Mouse (Mus musculus): Measurements from ENCODE around the gene Chrm4. TPM values are rescaled to one million over a fixed set of nuclear protein-coding genes. Genes with fewer than 3 reads are reported as not detected.

Gene Chrm4
- polyA plus RNA-seq, 1 experiment: 2.0 TPM

GRCm38 (mm10) chr2:91971231-91972097 lies 44.4 kb downstream of the Chrm4 start:
- TF ChIP-seq CTCF (IDR thresholded peaks at IDR 0.05; ENCODE audit: borderline replicate concordance, extremely low read depth, insufficient read depth, insufficient read length) (no peak), POLR2A (IDR thresholded peaks at IDR 0.05; ENCODE audit: borderline replicate concordance, extremely low read depth, insufficient read depth, insufficient read length, poor library complexity, severe bottlenecking) (no peak)

DNA sequence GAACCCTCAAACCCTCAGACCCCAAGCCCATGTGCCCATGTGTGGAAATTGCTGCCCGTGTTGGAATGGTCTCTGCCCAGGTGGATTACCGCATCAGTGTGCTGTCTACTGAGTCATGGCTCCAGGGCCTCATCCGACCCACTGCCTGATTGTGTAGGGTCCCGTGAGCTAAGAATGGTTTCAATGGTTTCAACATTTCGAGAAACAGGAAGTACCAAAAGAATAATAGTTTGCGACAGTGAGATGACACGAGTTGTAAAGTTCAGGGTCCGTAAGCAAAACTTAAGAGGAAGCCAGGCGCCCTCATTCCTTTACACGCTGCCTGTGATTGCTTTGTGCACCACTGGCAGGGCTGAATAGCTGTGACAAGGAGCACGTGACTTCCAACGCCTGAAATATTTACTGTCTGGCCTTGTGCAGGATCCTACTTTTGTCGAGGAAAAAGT lies 45.1 kb downstream of the Chrm4 start:
- DNase-seq (ENCODE audit: low read depth): no peak
- TF ChIP-seq POLR2A (IDR thresholded peaks at IDR 0.05; ENCODE audit: borderline replicate concordance, extremely low read depth, insufficient read depth, insufficient read length, poor library complexity, severe bottlenecking) (no peak), CTCF (IDR thresholded peaks at IDR 0.05; ENCODE audit: borderline replicate concordance, extremely low read depth, insufficient read depth, insufficient read length) (no peak)

More at GRCm38 (mm10) chr2:91971231-91972097, 44.4 kb downstream of the Chrm4 start:
- DNase-seq (ENCODE audit: low read depth): peak; percentile 83

- TF ChIP-seq POLR2A (IDR thresholded peaks at IDR 0.05; ENCODE audit: borderline replicate concordance, extremely low read depth, insufficient read depth, insufficient read length, poor library complexity, severe bottlenecking) (no peak), CTCF (IDR thresholded peaks at IDR 0.05; ENCODE audit: borderline replicate concordance, extremely low read depth, insufficient read depth, insufficient read length) (no peak)
- DNase-seq (ENCODE audit: low read depth): no peak
Observed at GRCm38 (mm10) chr2:91973416-91974135, 46.5 kb downstream of the Chrm4 start.

GRCm38 (mm10) chr2:91975581-91976541 lies 48.8 kb downstream of the Chrm4 start, which contains the start of gene Dgkz:
Gene Dgkz, minus strand, starts transcription at chr2:91975864.
- TF ChIP-seq POLR2A (IDR thresholded peaks at IDR 0.05; ENCODE audit: borderline replicate concordance, extremely low read depth, insufficient read depth, insufficient read length, poor library complexity, severe bottlenecking): no peak
- TF ChIP-seq CTCF (IDR thresholded peaks at IDR 0.05; ENCODE audit: borderline replicate concordance, extremely low read depth, insufficient read depth, insufficient read length): no peak
- no peak for DNase-seq (ENCODE audit: low read depth)

DNA sequence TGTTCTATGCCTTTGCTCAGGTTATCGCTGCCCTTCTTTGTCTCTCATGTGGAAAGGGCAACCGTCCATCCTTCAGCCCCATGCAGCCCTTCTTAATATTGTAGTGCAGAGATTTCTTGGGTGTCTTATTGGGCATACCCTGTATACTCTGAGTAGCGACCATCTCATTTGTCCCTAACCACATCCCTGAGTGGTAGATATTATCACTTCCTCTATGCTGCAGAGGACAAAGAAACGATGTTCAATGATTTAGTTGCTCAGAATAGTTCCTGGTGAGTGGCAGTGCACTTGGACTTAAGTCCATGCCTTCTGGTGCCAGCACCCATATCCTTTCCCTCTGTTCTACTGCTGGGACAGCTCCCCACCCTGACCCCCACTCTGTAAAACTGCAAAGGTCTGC lies 50.9 kb downstream of the Chrm4 start:
- TF ChIP-seq CTCF (IDR thresholded peaks at IDR 0.05; ENCODE audit: borderline replicate concordance, extremely low read depth, insufficient read depth, insufficient read length) (no peak), POLR2A (IDR thresholded peaks at IDR 0.05; ENCODE audit: borderline replicate concordance, extremely low read depth, insufficient read depth, insufficient read length, poor library complexity, severe bottlenecking) (no peak)
- no peak for DNase-seq (ENCODE audit: low read depth)

Other genes starting within 250 kb of the Chrm4 start
- gene Atg13, start 216.7 kb upstream of the Chrm4 start, polyA plus RNA-seq (2012; rRNA removed): 62.0 and 71.0 TPM in 2 replicates
- 4.6 and 8.4 TPM in 2 replicates for gene Harbi1, start 216.4 kb upstream of the Chrm4 start, polyA plus RNA-seq (2012; rRNA removed)
- gene Ambra1, start 197.1 kb upstream of the Chrm4 start, polyA plus RNA-seq (2012; rRNA removed): 26.8 and 45.3 TPM in 2 replicates
- gene Mdk, start 5.0 kb downstream of the Chrm4 start, polyA plus RNA-seq (2012; rRNA removed): 198 and 297 TPM in 2 replicates
- not detected in 2 replicates for gene Gm9821, start 18.5 kb downstream of the Chrm4 start, polyA plus RNA-seq (2012; rRNA removed)
- gene Dgkz, start 48.6 kb downstream of the Chrm4 start, polyA plus RNA-seq (2012; rRNA removed): 89.7 and 102 TPM in 2 replicates
- gene Creb3l1, start 97.3 kb downstream of the Chrm4 start, polyA plus RNA-seq (2012; rRNA removed): 1.4 and 4.7 TPM in 2 replicates
- 77.6 and 104 TPM in 2 replicates for gene Phf21a, start 165.9 kb downstream of the Chrm4 start, polyA plus RNA-seq (2012; rRNA removed)